Mouse (Mus musculus) embryonic facial prominence, embryonic 13.5 days (tissue): ENCODE measurements around the gene Babam2. TPM values are rescaled to one million over a fixed set of nuclear protein-coding genes. Genes with fewer than 3 reads are reported as not detected.
A peak's percentile ranks its signal among the peaks of the same experiment; 100 is the strongest.
"Not testable (repeated sequence)": the region's sequence is repeated elsewhere in the genome, so short reads cannot be mapped to it uniquely, and the experiment has no call there.

Experiments
- ATAC-seq: fragments of 200-750 bp; cut with Nextera tagmentation; 2 replicates; pipeline ENCODE4 v1.8.0; 2017; ENCODE audit warnings: low read depth; ENCODE audit not compliant: insufficient number of reproducible peaks, insufficient read depth, low FRiP score, low TSS enrichment
- H3K27ac ChIP-seq: fragments of 300-500 bp; sonication (generic); 2 replicates; pipeline ENCODE4 v1.5.1; 2015; ENCODE audit warnings: moderate library complexity, mild to moderate bottlenecking, inconsistent platforms
- H3K27me3 ChIP-seq: fragments of 300-500 bp; sonication (generic); 2 replicates; pipeline ENCODE4 v1.6.1; 2015; ENCODE audit warnings: mild to moderate bottlenecking, inconsistent platforms
- H3K36me3 ChIP-seq: fragments of 300-500 bp; sonication (generic); 2 replicates; pipeline ENCODE4 v1.6.1; 2015; ENCODE audit warnings: mild to moderate bottlenecking, inconsistent platforms
- H3K4me1 ChIP-seq: fragments of 300-500 bp; sonication (generic); 2 replicates; pipeline ENCODE4 v1.6.1; 2015; ENCODE audit warnings: inconsistent platforms
- H3K4me2 ChIP-seq: fragments of 300-500 bp; sonication (generic); 2 replicates; pipeline ENCODE4 v1.6.1; 2015; ENCODE audit warnings: moderate library complexity, mild to moderate bottlenecking, inconsistent platforms
- H3K4me3 ChIP-seq: fragments of 300-500 bp; sonication (generic); 2 replicates; pipeline ENCODE4 v1.5.1; 2015; ENCODE audit warnings: mild to moderate bottlenecking, inconsistent platforms
- H3K9ac ChIP-seq: fragments of 300-500 bp; sonication (generic); 2 replicates; pipeline ENCODE4 v1.6.1; 2015; ENCODE audit warnings: mild to moderate bottlenecking, inconsistent platforms
- H3K9me3 ChIP-seq: fragments of 300-500 bp; sonication (generic); 2 replicates; pipeline ENCODE4 v1.6.1; 2016; ENCODE audit warnings: inconsistent platforms
- WGBS: fragments of 180-500 bp; shearing (Covaris S2); methylation state at CpG from one replicate; pipeline ENCODE4 v1.1.7; 2015; ENCODE audit warnings: mixed read lengths; 5-methylcytosine and 5-hydroxymethylcytosine counted together
- polyA plus RNA-seq: library from polyadenylated mRNA; unstranded; fragments of >200 nt; fragmentation: Nextera tagmentation; extraction: Ambion mirVana; gene quantifications from 2 replicates; pipeline ENCODE4 v1.2.1, GENCODE M21; 2015

Babam2 gene
- polyA plus RNA-seq, 1 experiment from 2014 or later = 50.1 TPM

DNA sequence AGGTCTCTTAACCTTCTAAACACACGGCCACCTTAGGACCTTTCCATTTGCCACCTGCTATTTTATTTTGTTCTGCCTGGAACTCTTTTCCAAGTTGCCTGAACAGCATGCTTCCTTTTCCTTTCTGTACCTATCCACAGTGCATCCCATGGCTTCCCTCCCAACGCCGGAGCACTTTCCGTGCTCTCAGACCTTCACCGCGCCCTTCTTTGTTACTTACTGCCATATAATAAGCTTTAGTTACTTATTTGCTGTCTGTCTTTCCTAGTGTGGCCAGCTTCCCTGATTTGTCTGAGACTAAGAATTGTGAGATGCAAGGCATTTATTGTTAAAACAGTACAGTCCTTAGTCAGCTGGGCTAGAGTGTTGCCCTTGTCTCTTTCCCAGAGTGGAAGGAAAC, 94.9 kb downstream of the Babam2 start:
- Histone ChIP-seq H3K27ac (no peak overlapping the region), H3K36me3 (no peaks in the 10 kb centered on the region), H3K4me1 (no peaks in the 10 kb centered on the region), H3K9me3 (no peaks in the 10 kb centered on the region), H3K4me3 (no peak overlapping the region), H3K4me2 (no peak overlapping the region), H3K9ac (no peak overlapping the region), H3K27me3 (no peaks in the 10 kb centered on the region)
- no peak for ATAC-seq
- 91% methylated on average over 6 of the region's 6 CpGs for WGBS

DNA sequence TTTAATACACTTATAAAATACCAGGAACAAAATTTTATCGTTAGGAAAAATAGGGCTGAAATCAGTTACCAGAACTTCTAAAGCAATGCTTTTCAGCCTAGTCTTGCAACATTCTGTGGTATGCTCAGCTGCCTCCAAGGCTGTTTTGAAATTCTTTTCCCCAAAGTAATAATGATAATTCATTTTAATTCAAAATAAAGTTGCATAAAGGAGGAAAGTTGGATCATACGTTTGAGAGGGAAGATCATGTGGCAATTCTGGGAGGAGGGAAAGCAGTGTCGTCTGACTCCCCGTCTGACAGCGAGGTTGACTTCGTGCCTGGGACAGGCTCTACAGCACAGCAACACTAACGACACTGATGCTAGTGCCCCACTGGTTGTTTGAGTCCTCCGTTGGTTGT, 95.4 kb downstream of the Babam2 start:
- no peak overlapping the region for H3K9ac ChIP-seq
- no peaks in the 10 kb centered on the region for H3K4me1 ChIP-seq
- H3K4me2 ChIP-seq = no peak overlapping the region
- WGBS = 65% methylated on average over 8 of the region's 8 CpGs
- no peak overlapping the region for H3K27ac ChIP-seq
- no peak for ATAC-seq
- no peaks in the 10 kb centered on the region for H3K27me3 ChIP-seq
- H3K4me3 ChIP-seq = no peak overlapping the region
- H3K36me3 ChIP-seq = no peaks in the 10 kb centered on the region
- no peaks in the 10 kb centered on the region for H3K9me3 ChIP-seq

- H3K36me3 ChIP-seq = no peaks in the 10 kb centered on the region
- 84% methylated on average over 3 of the region's 3 CpGs for WGBS
- no peak overlapping the region for H3K9ac ChIP-seq
- no peak for ATAC-seq
- no peak overlapping the region for H3K27ac ChIP-seq
- H3K4me2 ChIP-seq = no peak overlapping the region
- H3K27me3 ChIP-seq = no peaks in the 10 kb centered on the region
- no peaks in the 10 kb centered on the region for H3K9me3 ChIP-seq
- peaks cover 10% of the 10 kb centered on the region; the same call in 1 of the 2 replicates for H3K4me1 ChIP-seq
- no peak overlapping the region for H3K4me3 ChIP-seq
Measured at GRCm38 (mm10) chr5:31795414-31795813, 97.9 kb downstream of the Babam2 start.

DNA sequence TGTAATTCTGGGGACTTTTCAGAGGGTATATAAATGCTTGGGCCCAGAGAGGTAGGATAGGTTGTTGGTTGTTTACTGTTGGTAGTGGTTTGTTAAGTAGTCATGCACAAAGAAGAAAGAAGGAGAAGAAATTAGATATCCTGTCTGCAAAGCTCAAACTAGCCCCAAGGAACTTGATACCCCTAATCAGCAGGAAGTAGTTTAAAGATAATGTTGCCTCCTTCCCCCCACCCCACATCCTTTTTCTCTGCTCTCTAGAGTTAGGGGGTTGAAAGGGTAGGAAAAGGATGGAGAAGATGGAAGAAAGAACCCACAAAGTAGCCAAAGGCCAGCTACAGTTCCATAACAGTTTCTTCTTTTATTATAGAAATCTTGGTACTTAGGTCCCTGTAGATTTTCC, 99.5 kb downstream of the Babam2 start:
- no peaks in the 10 kb centered on the region for H3K36me3 ChIP-seq
- no peak for ATAC-seq
- H3K4me2 ChIP-seq = no peak overlapping the region
- H3K4me1 ChIP-seq = peaks cover 10% of the 10 kb centered on the region; the same call in 1 of the 2 replicates
- H3K27me3 ChIP-seq = no peaks in the 10 kb centered on the region
- no peaks in the 10 kb centered on the region for H3K9me3 ChIP-seq
- no peak overlapping the region for H3K9ac ChIP-seq
- no peak overlapping the region for H3K4me3 ChIP-seq
- no peak overlapping the region for H3K27ac ChIP-seq

- H3K4me3 ChIP-seq, ATAC-seq, H3K27ac ChIP-seq, H3K36me3 ChIP-seq, H3K9me3 ChIP-seq, H3K4me2 ChIP-seq, H3K4me1 ChIP-seq, H3K27me3 ChIP-seq, H3K9ac ChIP-seq: not testable (repeated sequence)
- WGBS = 91% methylated on average over 8 of the region's 8 CpGs
Measured at GRCm38 (mm10) chr5:31804211-31804610, 106.7 kb downstream of the Babam2 start.

DNA sequence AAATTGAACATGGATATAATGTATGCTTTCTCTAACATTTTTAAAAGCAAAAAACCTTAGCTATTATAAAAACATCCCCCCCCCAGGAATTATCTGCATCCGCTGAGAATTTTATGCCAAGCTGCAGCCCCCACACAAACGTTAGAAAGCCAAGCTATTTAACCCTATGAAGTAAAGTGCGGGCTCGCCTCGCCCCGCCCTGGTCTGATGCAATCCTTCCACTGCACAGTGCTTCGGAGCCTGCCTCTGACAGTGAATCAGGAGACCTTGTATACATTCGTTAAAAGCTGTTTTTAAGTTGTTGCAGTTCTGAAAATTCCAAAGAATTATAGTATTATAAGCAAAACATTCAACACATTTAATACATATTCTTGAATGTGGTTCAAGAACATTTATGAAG, 107.3 kb downstream of the Babam2 start:
- H3K9me3 ChIP-seq = no peaks in the 10 kb centered on the region
- H3K4me1 ChIP-seq = no peaks in the 10 kb centered on the region
- no peaks in the 10 kb centered on the region for H3K27me3 ChIP-seq
- no peak for ATAC-seq
- H3K4me2 ChIP-seq = no peak overlapping the region
- no peak overlapping the region for H3K9ac ChIP-seq
- WGBS = 47% methylated on average over 8 of the region's 8 CpGs
- no peak overlapping the region for H3K27ac ChIP-seq
- H3K36me3 ChIP-seq = no peaks in the 10 kb centered on the region
- H3K4me3 ChIP-seq = no peak overlapping the region

DNA sequence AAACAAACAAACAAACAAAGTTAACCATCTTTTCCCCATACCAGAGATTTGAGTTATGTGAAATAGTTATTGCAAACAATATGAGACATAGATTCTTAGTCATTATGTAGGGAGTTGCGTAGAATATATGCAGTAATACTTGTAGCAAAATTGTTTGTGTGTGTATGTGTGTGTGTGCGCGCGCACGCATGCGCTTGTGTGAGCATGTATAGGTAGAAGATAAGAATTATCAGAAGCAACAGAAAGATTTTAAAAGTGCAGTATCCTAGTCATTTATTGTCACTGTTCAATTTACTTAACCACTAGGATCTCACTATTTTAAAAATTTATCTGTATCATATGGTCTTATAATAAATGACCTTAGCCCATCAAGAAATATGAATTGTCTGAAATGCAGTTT, 109.8 kb downstream of the Babam2 start:
- H3K27me3 ChIP-seq = no peaks in the 10 kb centered on the region
- no peak for ATAC-seq
- H3K4me1 ChIP-seq = peaks cover 10% of the 10 kb centered on the region
- no peak overlapping the region for H3K4me3 ChIP-seq
- H3K9ac ChIP-seq = no peak overlapping the region
- H3K27ac ChIP-seq = no peak overlapping the region
- H3K9me3 ChIP-seq = no peaks in the 10 kb centered on the region
- H3K36me3 ChIP-seq = no peaks in the 10 kb centered on the region
- 99% methylated on average over 6 of the region's 6 CpGs for WGBS
- H3K4me2 ChIP-seq = no peak overlapping the region

GRCm38 (mm10) chr5:31808271-31808670, 110.8 kb downstream of the Babam2 start:
- 61% methylated on average over 2 of the region's 2 CpGs for WGBS
- Histone ChIP-seq H3K9me3 (no peaks in the 10 kb centered on the region), H3K4me2 (no peak overlapping the region), H3K27ac (no peak overlapping the region), H3K4me1 (peaks cover 10% of the 10 kb centered on the region), H3K27me3 (no peaks in the 10 kb centered on the region), H3K4me3 (no peak overlapping the region), H3K9ac (no peak overlapping the region), H3K36me3 (no peaks in the 10 kb centered on the region)
- ATAC-seq = no peak

GRCm38 (mm10) chr5:31810796-31811662, 113.5 kb downstream of the Babam2 start:
- Histone ChIP-seq H3K36me3 (no peaks in the 10 kb centered on the region), H3K9me3 (no peaks in the 10 kb centered on the region), H3K4me2 (no peak overlapping the region), H3K27me3 (no peaks in the 10 kb centered on the region), H3K27ac (peak overlapping the region; percentile 5; the same call in 1 of the 2 replicates), H3K4me1 (peaks cover 10% of the 10 kb centered on the region), H3K9ac (no peak overlapping the region), H3K4me3 (no peak overlapping the region)
- ATAC-seq = no peak
- WGBS = 51% methylated on average over 12 of the region's 12 CpGs

DNA sequence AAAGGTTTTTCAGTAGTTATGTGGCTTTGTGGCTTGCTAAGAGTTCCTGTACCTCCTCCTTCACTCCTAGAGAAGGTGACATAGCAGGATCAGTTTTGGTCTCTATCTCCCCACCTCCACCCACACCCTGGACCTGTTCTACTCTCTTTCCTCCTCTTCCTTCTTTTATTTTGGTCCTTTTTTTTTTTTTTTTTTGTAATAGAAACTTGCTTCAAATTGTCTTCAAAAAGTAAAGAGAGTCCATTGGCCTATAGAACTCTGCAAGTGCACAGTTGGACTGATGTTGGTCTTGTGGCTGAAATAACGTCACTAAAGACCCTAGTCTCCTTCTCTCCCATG, 114.1 kb downstream of the Babam2 start:
- WGBS = 84% methylated on average over 1 of the region's 1 CpGs
- no peaks in the 10 kb centered on the region for H3K36me3 ChIP-seq

GRCm38 (mm10) chr5:31813156-31813675, 115.7 kb downstream of the Babam2 start:
- WGBS = 80% methylated on average over 6 of the region's 6 CpGs
- peaks cover 10% of the 10 kb centered on the region for H3K4me1 ChIP-seq
- H3K36me3 ChIP-seq = no peaks in the 10 kb centered on the region
- no peak overlapping the region for H3K27ac ChIP-seq
- no peaks in the 10 kb centered on the region for H3K9me3 ChIP-seq
- no peak overlapping the region for H3K9ac ChIP-seq
- no peaks in the 10 kb centered on the region for H3K27me3 ChIP-seq
- ATAC-seq = no peak
- H3K4me3 ChIP-seq = no peak overlapping the region
- H3K4me2 ChIP-seq = no peak overlapping the region

More for the DNA sequence above, 114.1 kb downstream of the Babam2 start:
- Histone ChIP-seq H3K9me3 (no peaks in the 10 kb centered on the region), H3K4me3 (no peak overlapping the region), H3K27me3 (no peaks in the 10 kb centered on the region), H3K9ac (no peak overlapping the region), H3K4me1 (peaks cover 10% of the 10 kb centered on the region), H3K27ac (no peak overlapping the region), H3K4me2 (no peak overlapping the region)
- no peak for ATAC-seq

- no peaks in the 10 kb centered on the region for H3K36me3 ChIP-seq
- no peaks in the 10 kb centered on the region for H3K9me3 ChIP-seq
- no peaks in the 10 kb centered on the region for H3K27me3 ChIP-seq
- H3K27ac ChIP-seq = no peak overlapping the region
- H3K4me1 ChIP-seq = peaks cover 10% of the 10 kb centered on the region
- no peak overlapping the region for H3K4me2 ChIP-seq
- H3K4me3 ChIP-seq = no peak overlapping the region
- WGBS = 91% methylated on average over 4 of the region's 4 CpGs
- ATAC-seq = no peak
- no peak overlapping the region for H3K9ac ChIP-seq
Measured at GRCm38 (mm10) chr5:31814068-31814467, 116.6 kb downstream of the Babam2 start.
